Mouse (Mus musculus): Measurements from ENCODE around the gene Ing4. TPM values are rescaled to one million over a fixed set of nuclear protein-coding genes. Genes with fewer than 3 reads are reported as not detected.
"Not testable (repeated sequence)": the region's sequence is repeated elsewhere in the genome, so short reads cannot be mapped to it uniquely, and the experiment has no call there.

Gene Ing4
- polyA plus RNA-seq, 1 experiment: 36.2 TPM

GRCm38 (mm10) chr6:125008586-125009128, 30.9 kb upstream of the Ing4 start:
- Histone ChIP-seq H3K36me3 (ENCODE audit: control insufficient read depth, insufficient read depth, low read length) (peaks cover 9% of the 10 kb centered on the region; the same call in 1 of the 2 replicates), H3K27me3 (ENCODE audit: control insufficient read depth, insufficient read depth, low read length) (no peaks in the 10 kb centered on the region), H3K4me3 (ENCODE audit: extremely low read depth, insufficient read depth, insufficient read length) (peak overlapping the region; percentile 82), H3K27ac (ENCODE audit: insufficient read depth, low read length) (peak overlapping the region; percentile 72), H3K4me1 (ENCODE audit: control insufficient read depth, insufficient read depth, insufficient read length) (no peaks in the 10 kb centered on the region; the same call in 1 of the 2 replicates)
- DNase-seq (ENCODE audit: low read depth in 1 of 2, low spot score in 2 of 2): peak; percentile 96 to 97
- TF ChIP-seq POLR2A (IDR thresholded peaks at IDR 0.05; ENCODE audit: low read depth, low read length) (peak; percentile 80; the same call in 1 of the 2 replicates), CTCF (IDR thresholded peaks at IDR 0.05; ENCODE audit: extremely low read depth, insufficient read depth, insufficient read length, insufficient replicate concordance) (no peak)
- WGBS: under 1% methylated on average over 32 of the region's 34 CpGs

GRCm38 (mm10) chr6:125009129-125009180, 30.6 kb upstream of the Ing4 start, which contains the start of gene Zfp384:
Zfp384 (plus strand) TSS chr6:125009145.
- Histone ChIP-seq H3K36me3 (ENCODE audit: control insufficient read depth, insufficient read depth, low read length) (peaks cover 11% of the 10 kb centered on the region; the same call in 1 of the 2 replicates), H3K4me1 (ENCODE audit: control insufficient read depth, insufficient read depth, insufficient read length) (no peaks in the 10 kb centered on the region; the same call in 1 of the 2 replicates), H3K27ac (ENCODE audit: insufficient read depth, low read length) (peak within 1 kb of the TSS; percentile 99), H3K27me3 (ENCODE audit: control insufficient read depth, insufficient read depth, low read length) (no peaks in the 10 kb centered on the region), H3K4me3 (ENCODE audit: extremely low read depth, insufficient read depth, insufficient read length) (peak within 1 kb of the TSS; percentile 82)
- WGBS: 0% methylated on average over 3 of the region's 3 CpGs
- no peak for DNase-seq (ENCODE audit: low read depth in 1 of 2, low spot score in 2 of 2)
- TF ChIP-seq POLR2A (IDR thresholded peaks at IDR 0.05; ENCODE audit: low read depth, low read length) (no peak), CTCF (IDR thresholded peaks at IDR 0.05; ENCODE audit: extremely low read depth, insufficient read depth, insufficient read length, insufficient replicate concordance) (no peak)

- DNase-seq (ENCODE audit: low read depth in 1 of 2, low spot score in 2 of 2): peak; percentile 66 to 75
- no peaks in the 10 kb centered on the region for H3K27me3 ChIP-seq (ENCODE audit: control insufficient read depth, insufficient read depth, low read length)
- TF ChIP-seq CTCF (IDR thresholded peaks at IDR 0.05; ENCODE audit: extremely low read depth, insufficient read depth, insufficient read length, insufficient replicate concordance) (no peak), POLR2A (IDR thresholded peaks at IDR 0.05; ENCODE audit: low read depth, low read length) (no peak)
- peaks cover 12% of the 10 kb centered on the region; the same call in 1 of the 2 replicates for H3K36me3 ChIP-seq (ENCODE audit: control insufficient read depth, insufficient read depth, low read length)
- H3K4me1 ChIP-seq (ENCODE audit: control insufficient read depth, insufficient read depth, insufficient read length): no peaks in the 10 kb centered on the region; the same call in 1 of the 2 replicates
- 2% methylated on average over 71 of the region's 78 CpGs for WGBS
- peak overlapping the region; percentile 99 for H3K27ac ChIP-seq (ENCODE audit: insufficient read depth, low read length)
- H3K4me3 ChIP-seq (ENCODE audit: extremely low read depth, insufficient read depth, insufficient read length): peak overlapping the region; percentile 82
These were observed 30.1 kb upstream of the Ing4 start for GRCm38 (mm10) chr6:125009181-125010073.

GRCm38 (mm10) chr6:125017682-125018081, 21.9 kb upstream of the Ing4 start:
- no peak overlapping the region for H3K27ac ChIP-seq (ENCODE audit: insufficient read depth, low read length)
- no peak for TF ChIP-seq POLR2A (IDR thresholded peaks at IDR 0.05; ENCODE audit: low read depth, low read length)
- TF ChIP-seq CTCF (IDR thresholded peaks at IDR 0.05; ENCODE audit: extremely low read depth, insufficient read depth, insufficient read length, insufficient replicate concordance): no peak
- H3K36me3 ChIP-seq (ENCODE audit: control insufficient read depth, insufficient read depth, low read length): peaks cover 18% of the 10 kb centered on the region
- no peak for DNase-seq (ENCODE audit: low read depth in 1 of 2, low spot score in 2 of 2)
- 95% methylated on average over 3 of the region's 3 CpGs for WGBS
- no peak overlapping the region for H3K4me3 ChIP-seq (ENCODE audit: extremely low read depth, insufficient read depth, insufficient read length)
- H3K4me1 ChIP-seq (ENCODE audit: control insufficient read depth, insufficient read depth, insufficient read length): no peaks in the 10 kb centered on the region
- H3K27me3 ChIP-seq (ENCODE audit: control insufficient read depth, insufficient read depth, low read length): no peaks in the 10 kb centered on the region

- H3K4me3 ChIP-seq (ENCODE audit: extremely low read depth, insufficient read depth, insufficient read length); H3K4me1 ChIP-seq (ENCODE audit: control insufficient read depth, insufficient read depth, insufficient read length); H3K27me3 ChIP-seq (ENCODE audit: control insufficient read depth, insufficient read depth, low read length); H3K27ac ChIP-seq (ENCODE audit: insufficient read depth, low read length): not testable (repeated sequence)
- peak; percentile 97 for TF ChIP-seq CTCF (IDR thresholded peaks at IDR 0.05; ENCODE audit: extremely low read depth, insufficient read depth, insufficient read length, insufficient replicate concordance)
- peaks cover 33% of the 10 kb centered on the region for H3K36me3 ChIP-seq (ENCODE audit: control insufficient read depth, insufficient read depth, low read length)
- WGBS: 66% methylated on average over 9 of the region's 9 CpGs
- peak; percentile 29 for DNase-seq (ENCODE audit: low read depth in 1 of 2, low spot score in 2 of 2)
These were observed 9.0 kb upstream of the Ing4 start for GRCm38 (mm10) chr6:125030532-125030931.

- DNase-seq (ENCODE audit: low read depth in 1 of 2, low spot score in 2 of 2): no peak
- WGBS: 90% methylated on average over 16 of the region's 16 CpGs
- Histone ChIP-seq H3K4me1 (ENCODE audit: control insufficient read depth, insufficient read depth, insufficient read length) (no peaks in the 10 kb centered on the region), H3K4me3 (ENCODE audit: extremely low read depth, insufficient read depth, insufficient read length) (no peak overlapping the region), H3K27me3 (ENCODE audit: control insufficient read depth, insufficient read depth, low read length) (no peaks in the 10 kb centered on the region), H3K27ac (ENCODE audit: insufficient read depth, low read length) (no peak overlapping the region), H3K36me3 (ENCODE audit: control insufficient read depth, insufficient read depth, low read length) (peaks cover 39% of the 10 kb centered on the region)
- TF ChIP-seq CTCF (IDR thresholded peaks at IDR 0.05; ENCODE audit: extremely low read depth, insufficient read depth, insufficient read length, insufficient replicate concordance): no peak
- no peak for TF ChIP-seq POLR2A (IDR thresholded peaks at IDR 0.05; ENCODE audit: low read depth, low read length)
These were observed 8.0 kb upstream of the Ing4 start for GRCm38 (mm10) chr6:125031604-125032003.

GRCm38 (mm10) chr6:125038666-125039065, 894 bp upstream of the Ing4 start:
- 97% methylated on average over 4 of the region's 4 CpGs for WGBS
- H3K4me1 ChIP-seq (ENCODE audit: control insufficient read depth, insufficient read depth, insufficient read length): peaks cover 4% of the 10 kb centered on the region; the same call in 1 of the 2 replicates
- H3K36me3 ChIP-seq (ENCODE audit: control insufficient read depth, insufficient read depth, low read length): peaks cover 16% of the 10 kb centered on the region
- no peak overlapping the region for H3K27ac ChIP-seq (ENCODE audit: insufficient read depth, low read length)
- no peak for DNase-seq (ENCODE audit: low read depth in 1 of 2, low spot score in 2 of 2)
- H3K4me3 ChIP-seq (ENCODE audit: extremely low read depth, insufficient read depth, insufficient read length): no peak overlapping the region
- TF ChIP-seq CTCF (IDR thresholded peaks at IDR 0.05; ENCODE audit: extremely low read depth, insufficient read depth, insufficient read length, insufficient replicate concordance): no peak
- no peak for TF ChIP-seq POLR2A (IDR thresholded peaks at IDR 0.05; ENCODE audit: low read depth, low read length)
- H3K27me3 ChIP-seq (ENCODE audit: control insufficient read depth, insufficient read depth, low read length): no peaks in the 10 kb centered on the region

Data from spleen, adult 2 months (tissue).